Mouse (Mus musculus) stomach, embryonic 15.5 days (tissue): ENCODE data around the gene Ccdc125. TPM values are rescaled to one million over a fixed set of nuclear protein-coding genes. Genes with fewer than 3 reads are reported as not detected.
"Not testable (repeated sequence)": the region's sequence is repeated elsewhere in the genome, so short reads cannot be mapped to it uniquely, and the experiment has no call there.

Experiments used
- ATAC-seq: fragments of 200-750 bp; cut with Nextera tagmentation; 2 replicates; pipeline ENCODE4 v1.8.0; 2017; ENCODE audit warnings: low read depth, moderate number of reproducible peaks, moderate TSS enrichment; ENCODE audit not compliant: insufficient read depth, low FRiP score
- H3K27ac ChIP-seq: fragments of 300-500 bp; sonication (generic); 2 replicates; pipeline ENCODE4 v1.5.1; 2015; ENCODE audit warnings: mild to moderate bottlenecking, inconsistent platforms
- H3K27me3 ChIP-seq: fragments of 300-500 bp; sonication (generic); replicated peaks from 2 replicates; pipeline ENCODE4 v1.6.1; 2015; ENCODE audit warnings: inconsistent platforms
- H3K36me3 ChIP-seq: fragments of 300-500 bp; sonication (generic); 2 replicates; pipeline ENCODE4 v1.6.1; 2015; ENCODE audit warnings: inconsistent platforms
- H3K4me1 ChIP-seq: fragments of 300-500 bp; sonication (generic); 2 replicates; pipeline ENCODE4 v1.6.1; 2015; ENCODE audit warnings: inconsistent platforms
- H3K4me2 ChIP-seq: fragments of 300-500 bp; sonication (generic); 2 replicates; pipeline ENCODE4 v1.6.1; 2015; ENCODE audit warnings: mild to moderate bottlenecking, inconsistent platforms
- H3K4me3 ChIP-seq: fragments of 300-500 bp; sonication (generic); replicated peaks from 2 replicates; pipeline ENCODE4 v1.5.1; 2015; ENCODE audit warnings: inconsistent platforms
- H3K9ac ChIP-seq: fragments of 300-500 bp; sonication (generic); 2 replicates; pipeline ENCODE4 v1.6.1; 2015; ENCODE audit warnings: inconsistent platforms
- H3K9me3 ChIP-seq: fragments of 300-500 bp; sonication (generic); 2 replicates; pipeline ENCODE4 v1.6.1; 2016; ENCODE audit warnings: inconsistent platforms
- WGBS: fragments of 180-500 bp; shearing (Covaris S2); methylation state at CpG from one replicate; pipeline ENCODE4 v1.1.7; 2015; 5-methylcytosine and 5-hydroxymethylcytosine counted together
- polyA plus RNA-seq: library from polyadenylated mRNA; unstranded; fragments of >200 nt; fragmentation: Nextera tagmentation; extraction: Ambion mirVana; gene quantifications from 2 replicates; pipeline ENCODE4 v1.2.1, GENCODE M21; 2015

The Ccdc125 gene
- polyA plus RNA-seq, 1 experiment from 2014 or later: 8.7 TPM

DNA sequence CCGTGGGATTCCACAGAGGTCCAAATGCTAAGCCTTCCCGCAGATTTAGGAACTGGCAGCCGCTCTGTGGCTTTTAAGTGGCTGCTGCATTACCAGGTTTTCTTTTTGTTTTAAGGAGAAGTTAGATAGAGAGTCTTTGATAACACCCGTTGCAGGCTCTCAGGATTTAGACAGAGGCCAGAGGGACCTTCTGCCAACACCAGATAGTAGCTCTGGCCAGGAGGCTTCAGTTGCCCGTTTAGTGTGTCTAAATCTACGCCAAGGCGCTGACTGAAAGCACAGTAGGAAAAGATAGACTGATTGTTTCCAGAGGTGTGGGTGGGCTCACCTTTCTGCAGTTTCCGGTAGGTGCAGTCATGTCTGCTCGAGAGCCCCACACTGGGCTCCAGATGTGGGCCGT is 55.7 kb downstream of the Ccdc125 start:
- Histone ChIP-seq H3K27me3 (no peaks in the 10 kb centered on the region), H3K36me3 (peaks cover 19% of the 10 kb centered on the region), H3K27ac (no peak overlapping the region), H3K9ac (no peak overlapping the region), H3K4me1 (peaks cover 13% of the 10 kb centered on the region), H3K4me3 (no peak overlapping the region), H3K4me2 (no peak overlapping the region), H3K9me3 (no peaks in the 10 kb centered on the region)
- WGBS: 83% methylated on average over 10 of the region's 10 CpGs
- no peak for ATAC-seq

DNA sequence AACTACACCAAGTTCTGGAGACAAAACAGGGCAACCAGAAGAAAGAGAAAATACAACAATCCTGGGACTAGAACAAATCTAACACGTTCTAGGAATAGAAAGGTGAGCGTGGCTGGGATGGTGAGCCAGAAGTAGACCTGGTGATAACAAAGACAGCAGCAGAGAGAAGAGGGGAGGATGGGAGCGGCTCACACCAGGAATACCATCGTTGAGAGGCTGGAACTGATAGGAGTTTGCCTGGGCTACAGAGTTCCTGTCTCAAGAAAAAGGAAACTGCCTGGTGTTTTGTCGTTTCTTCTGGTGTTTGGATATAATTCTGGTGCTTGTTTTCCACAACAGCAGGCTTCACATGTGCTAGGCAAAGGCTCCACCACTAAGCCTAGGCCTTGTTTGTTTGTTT is 58.6 kb downstream of the Ccdc125 start:
- Histone ChIP-seq H3K4me3 (no peak overlapping the region), H3K9me3 (no peaks in the 10 kb centered on the region), H3K4me2 (no peak overlapping the region), H3K4me1 (peaks cover 13% of the 10 kb centered on the region), H3K27ac (no peak overlapping the region), H3K9ac (no peak overlapping the region), H3K36me3 (peaks cover 10% of the 10 kb centered on the region), H3K27me3 (no peaks in the 10 kb centered on the region)
- ATAC-seq: no peak
- WGBS: 89% methylated on average over 5 of the region's 5 CpGs

GRCm38 (mm10) chr13:100728530-100728929 is 59.0 kb downstream of the Ccdc125 start:
- ATAC-seq, H3K4me3 ChIP-seq, H3K4me2 ChIP-seq, H3K9me3 ChIP-seq, H3K27ac ChIP-seq, H3K36me3 ChIP-seq, H3K27me3 ChIP-seq, H3K9ac ChIP-seq: not testable (repeated sequence)
- peaks cover 13% of the 10 kb centered on the region for H3K4me1 ChIP-seq
- 89% methylated on average over 4 of the region's 4 CpGs for WGBS

GRCm38 (mm10) chr13:100730153-100730860 is 60.8 kb downstream of the Ccdc125 start:
- H3K9ac ChIP-seq: peak overlapping the region; percentile 70
- WGBS: under 1% methylated on average over 30 of the region's 30 CpGs
- peaks cover 13% of the 10 kb centered on the region for H3K4me1 ChIP-seq
- no peak for ATAC-seq
- H3K27me3 ChIP-seq: no peaks in the 10 kb centered on the region
- H3K4me3 ChIP-seq: peak overlapping the region; percentile 85
- peaks cover 6% of the 10 kb centered on the region for H3K36me3 ChIP-seq
- H3K27ac ChIP-seq: peak overlapping the region; percentile 94
- no peaks in the 10 kb centered on the region for H3K9me3 ChIP-seq
- peak overlapping the region; percentile 62 for H3K4me2 ChIP-seq

GRCm38 (mm10) chr13:100730861-100731176 is 61.3 kb downstream of the Ccdc125 start, which contains the start of gene Cdk7:
Gene Cdk7, minus strand, starts transcription at chr13:100730939.
- peak within 1 kb of the TSS; percentile 70 for H3K9ac ChIP-seq
- H3K4me2 ChIP-seq: peak within 1 kb of the TSS; percentile 62
- WGBS: 0% methylated on average over 19 of the region's 19 CpGs
- H3K27ac ChIP-seq: peak within 1 kb of the TSS; percentile 94
- peaks cover 5% of the 10 kb centered on the region for H3K36me3 ChIP-seq
- H3K4me1 ChIP-seq: peaks cover 13% of the 10 kb centered on the region
- no peaks in the 10 kb centered on the region for H3K27me3 ChIP-seq
- no peaks in the 10 kb centered on the region for H3K9me3 ChIP-seq
- peak; percentile 99 for ATAC-seq
- H3K4me3 ChIP-seq: peak within 1 kb of the TSS; percentile 85

- WGBS: 81% methylated on average over 6 of the region's 6 CpGs
- not testable (repeated sequence) for ATAC-seq, H3K36me3 ChIP-seq, H3K9ac ChIP-seq, H3K27me3 ChIP-seq, H3K9me3 ChIP-seq, H3K4me3 ChIP-seq
- H3K4me2 ChIP-seq: peak overlapping the region; percentile 62
- peak overlapping the region; percentile 94; the same call in 1 of the 2 replicates for H3K27ac ChIP-seq
- peaks cover 13% of the 10 kb centered on the region for H3K4me1 ChIP-seq
Measured at GRCm38 (mm10) chr13:100731462-100732046, 62.0 kb downstream of the Ccdc125 start.

GRCm38 (mm10) chr13:100732756-100733155 is 63.2 kb downstream of the Ccdc125 start:
- Histone ChIP-seq H3K4me1 (peaks cover 13% of the 10 kb centered on the region), H3K4me2 (no peak overlapping the region), H3K27me3 (no peaks in the 10 kb centered on the region), H3K9ac (no peak overlapping the region), H3K9me3 (no peaks in the 10 kb centered on the region), H3K4me3 (no peak overlapping the region), H3K27ac (no peak overlapping the region), H3K36me3 (peaks cover 5% of the 10 kb centered on the region)
- no peak for ATAC-seq
- 93% methylated on average over 2 of the region's 2 CpGs for WGBS

- Histone ChIP-seq H3K9ac (no peak overlapping the region), H3K27me3 (no peaks in the 10 kb centered on the region), H3K4me3 (no peak overlapping the region), H3K9me3 (no peaks in the 10 kb centered on the region), H3K4me2 (peak overlapping the region; percentile 63; the same call in 1 of the 2 replicates), H3K36me3 (no peaks in the 10 kb centered on the region), H3K27ac (no peak overlapping the region), H3K4me1 (peaks cover 8% of the 10 kb centered on the region; the same call in 1 of the 2 replicates)
- no peak for ATAC-seq
- WGBS: 78% methylated on average over 5 of the region's 5 CpGs
Measured at GRCm38 (mm10) chr13:100742831-100743230, 73.3 kb downstream of the Ccdc125 start.

DNA sequence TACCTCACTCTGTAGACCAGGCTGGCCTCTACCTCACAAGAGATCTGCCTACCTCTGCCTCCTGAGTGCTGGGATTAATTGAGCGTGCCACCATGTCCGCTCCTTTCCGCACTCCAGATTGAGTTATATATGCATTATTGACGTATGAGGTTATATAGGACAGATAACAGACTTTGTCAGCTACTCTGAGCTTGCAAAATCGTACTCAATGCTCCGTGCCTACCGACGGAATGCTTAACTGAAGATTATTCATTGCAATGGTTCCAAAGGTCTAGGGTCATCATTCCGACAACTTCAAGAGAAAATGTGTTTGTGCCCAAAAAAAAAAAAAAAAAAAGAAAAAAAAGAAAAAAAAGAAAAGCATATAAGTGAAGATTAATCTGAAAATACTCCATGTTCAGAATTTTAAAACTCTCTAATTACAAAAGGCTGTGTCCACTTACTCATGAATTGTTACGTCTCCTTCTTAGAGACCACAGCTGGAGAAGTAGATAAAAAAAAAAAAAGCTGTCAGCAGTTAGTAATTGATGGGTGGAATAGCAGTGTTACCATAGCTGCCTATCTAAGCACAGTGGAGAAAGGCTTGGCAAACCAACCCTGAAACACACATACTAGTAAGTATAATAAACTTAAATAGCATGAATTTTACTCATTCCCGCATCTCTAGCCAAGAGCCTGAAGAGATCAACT is 74.0 kb downstream of the Ccdc125 start:
- Histone ChIP-seq H3K9me3 (no peaks in the 10 kb centered on the region), H3K4me3 (peak overlapping the region; percentile 92), H3K4me2 (peak overlapping the region; percentile 63), H3K9ac (0 out of 2 replicates have a peak overlapping the region, but pooled peaks have one; percentile 13), H3K27ac (peak overlapping the region; percentile 98), H3K27me3 (no peaks in the 10 kb centered on the region), H3K4me1 (peaks cover 8% of the 10 kb centered on the region; the same call in 1 of the 2 replicates), H3K36me3 (no peaks in the 10 kb centered on the region)
- ATAC-seq: peak; percentile 27
- 49% methylated on average over 11 of the region's 11 CpGs for WGBS

DNA sequence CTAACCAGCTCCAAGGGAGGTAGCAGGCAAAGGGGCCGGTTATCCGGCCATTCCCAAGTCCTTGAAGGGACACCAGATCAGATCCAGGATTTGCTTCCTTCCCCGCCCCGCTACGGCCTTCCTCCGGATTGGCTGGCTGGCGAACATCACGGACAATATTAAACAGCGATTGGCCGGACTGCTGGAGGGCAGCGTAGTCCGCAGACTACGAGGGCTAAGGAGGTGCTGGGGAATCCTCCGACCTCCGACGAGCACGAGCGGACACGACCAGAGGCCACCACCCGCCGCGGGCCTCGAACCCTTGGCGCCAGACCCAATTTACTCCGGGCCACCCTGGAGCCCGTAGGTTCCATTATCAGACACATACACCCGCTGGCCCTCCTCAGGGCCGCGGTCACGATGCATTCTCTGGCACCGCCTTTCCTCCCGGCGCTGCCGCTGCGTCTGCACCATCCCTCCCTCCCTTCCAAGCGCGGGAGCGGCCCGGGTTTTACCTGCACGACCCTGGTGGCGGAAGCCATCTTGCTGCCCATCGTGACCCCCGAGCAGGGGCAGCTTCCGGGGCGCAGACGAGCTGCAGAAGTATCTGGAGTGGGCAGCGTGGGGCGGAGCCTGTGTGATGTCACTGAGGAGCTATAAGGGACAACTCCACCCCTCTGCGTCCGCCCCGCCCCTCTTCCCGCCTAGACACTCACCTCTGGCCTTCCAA is 74.7 kb downstream of the Ccdc125 start, which contains the start of gene Mrps36:
TSS of gene Mrps36 (minus strand) at position 624 of the 709 bp plus-strand sequence.
- Histone ChIP-seq H3K4me2 (peak within 1 kb of the TSS; percentile 63), H3K9ac (peak within 1 kb of the TSS; percentile 77), H3K27ac (peak within 1 kb of the TSS; percentile 98), H3K9me3 (no peaks in the 10 kb centered on the region), H3K27me3 (no peaks in the 10 kb centered on the region), H3K4me3 (peak within 1 kb of the TSS; percentile 92), H3K4me1 (peaks cover 8% of the 10 kb centered on the region; the same call in 1 of the 2 replicates), H3K36me3 (no peaks in the 10 kb centered on the region)
- ATAC-seq: peak; percentile 95
- WGBS: under 1% methylated on average over 52 of the region's 52 CpGs

DNA sequence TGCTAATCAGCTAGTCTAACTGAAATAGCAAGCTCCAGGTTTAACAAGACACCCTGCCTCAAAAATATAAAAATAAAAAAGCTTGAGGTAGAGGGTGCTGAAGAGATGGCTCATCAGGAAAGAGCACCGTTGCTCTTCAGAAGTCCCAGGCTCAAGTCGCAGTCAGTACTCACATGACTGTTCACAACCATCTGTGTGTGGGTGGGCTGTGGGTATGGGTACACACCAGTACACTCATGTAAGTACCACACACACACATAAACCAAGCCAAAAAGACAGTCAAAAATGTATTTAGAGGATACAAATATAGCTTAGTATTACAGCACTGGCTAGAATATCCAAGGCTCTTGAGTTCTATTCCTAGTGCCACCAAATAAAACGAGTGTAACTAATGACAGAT is 76.6 kb downstream of the Ccdc125 start:
- Histone ChIP-seq H3K27me3 (no peaks in the 10 kb centered on the region), H3K9me3 (no peaks in the 10 kb centered on the region), H3K4me3 (no peak overlapping the region), H3K4me1 (peaks cover 8% of the 10 kb centered on the region; the same call in 1 of the 2 replicates), H3K36me3 (no peaks in the 10 kb centered on the region), H3K4me2 (no peak overlapping the region), H3K27ac (no peak overlapping the region), H3K9ac (no peak overlapping the region)
- no peak for ATAC-seq
- WGBS: 81% methylated on average over 3 of the region's 3 CpGs
